Mouse (Mus musculus) regulatory T cell (primary cell): ENCODE results near the gene Cxcr6.

Experiments
- in situ Hi-C: fragments of 300-600 bp; cut with MboI, MseI; formaldehyde crosslinking; loops from one replicate; pipeline ENCODE4 v1.15.1; 2025; ENCODE audit warnings: high pct_unique_total_duplicates

Cxcr6 gene

GRCm38 (mm10) chr9:123818601-123819000, 12.3 kb downstream of the Cxcr6 start:
- in situ Hi-C loops, result no loop called here

GRCm38 (mm10) chr9:123826631-123827030, 20.4 kb downstream of the Cxcr6 start:
- in situ Hi-C loops, result no loop called here

- in situ Hi-C loops, result no loop called here
Observed at GRCm38 (mm10) chr9:123828916-123829315, 22.6 kb downstream of the Cxcr6 start.

- in situ Hi-C loops, result no loop called here
Observed at GRCm38 (mm10) chr9:123835851-123836250, 29.6 kb downstream of the Cxcr6 start.

GRCm38 (mm10) chr9:123840243-123840642, 34.0 kb downstream of the Cxcr6 start:
- in situ Hi-C loops, result no loop called here

GRCm38 (mm10) chr9:123844468-123844867, 38.2 kb downstream of the Cxcr6 start:
- in situ Hi-C loops, result no loop called here

- in situ Hi-C loops, result loop anchor here (5.0 kb wide), 1 partner anchor 82 kb away; no protein-coding TSS in a partner anchor
Observed at GRCm38 (mm10) chr9:123845120-123845519, 38.8 kb downstream of the Cxcr6 start.

- in situ Hi-C loops, result loop anchor here (5.0 kb wide), 1 partner anchor 81 kb away; no protein-coding TSS in a partner anchor
Observed at GRCm38 (mm10) chr9:123846490-123846889, 40.2 kb downstream of the Cxcr6 start.

- in situ Hi-C loops, result loop anchor here (5.0 kb wide), 1 partner anchor 77 kb away; no protein-coding TSS in a partner anchor
Observed at GRCm38 (mm10) chr9:123849976-123850695, 43.9 kb downstream of the Cxcr6 start.

GRCm38 (mm10) chr9:123850705-123851061, 44.4 kb downstream of the Cxcr6 start:
- in situ Hi-C loops, result no loop called here

GRCm38 (mm10) chr9:123851062-123851712, 44.9 kb downstream of the Cxcr6 start:
- in situ Hi-C loops, result no loop called here

- in situ Hi-C loops, result no loop called here
Observed at GRCm38 (mm10) chr9:123851713-123852448, 45.6 kb downstream of the Cxcr6 start, which contains the start of gene Fyco1. TSS of gene Fyco1 (minus strand) at chr9:123851899.

- in situ Hi-C loops, result no loop called here
Observed at GRCm38 (mm10) chr9:123852449-123853390, 46.4 kb downstream of the Cxcr6 start.

GRCm38 (mm10) chr9:123856836-123857235, 50.6 kb downstream of the Cxcr6 start:
- in situ Hi-C loops, result loop anchor here (5.0 kb wide), 2 partner anchors 275 to 420 kb away; no protein-coding TSS in a partner anchor
